Mouse (Mus musculus) forebrain, embryonic 11.5 days (tissue): ENCODE measurements around the gene Card11. TPM values are rescaled to one million over a fixed set of nuclear protein-coding genes. Genes with fewer than 3 reads are reported as not detected.

Source experiments
- ATAC-seq: fragments of 200-750 bp; cut with Nextera tagmentation; replicated peaks from 2 replicates; pipeline ENCODE4 v1.8.0; 2017; ENCODE audit warnings: moderate TSS enrichment; ENCODE audit not compliant: low FRiP score
- DNase-seq: peaks from one replicate; pipeline ENCODE4 v3.0.0-alpha.2; 2017; ENCODE audit warnings: low spot score
- H3K27ac ChIP-seq: fragments of 300-500 bp; sonication (generic); 2 replicates; pipeline ENCODE4 v1.5.1; 2014; ENCODE audit warnings: low read depth, low read length
- H3K27me3 ChIP-seq: fragments of 300-500 bp; sonication (generic); 2 replicates; pipeline ENCODE4 v1.6.1; 2014; ENCODE audit warnings: mild to moderate bottlenecking, low read length, mixed read lengths; ENCODE audit not compliant: control insufficient read depth, insufficient read depth
- H3K36me3 ChIP-seq: fragments of 300-500 bp; sonication (generic); 2 replicates; pipeline ENCODE4 v1.6.1; 2014; ENCODE audit warnings: mild to moderate bottlenecking, low read length, moderate library complexity, mixed read lengths; ENCODE audit not compliant: control insufficient read depth, insufficient read depth
- H3K4me1 ChIP-seq: fragments of 300-500 bp; sonication (generic); replicated peaks from 2 replicates; pipeline ENCODE4 v1.6.1; 2014; ENCODE audit warnings: low read length, mixed read lengths; ENCODE audit not compliant: control insufficient read depth, insufficient read depth
- H3K4me2 ChIP-seq: fragments of 300-500 bp; sonication (generic); 2 replicates; pipeline ENCODE4 v1.6.1; 2014; ENCODE audit warnings: low read depth, mild to moderate bottlenecking, low read length, moderate library complexity, mixed read lengths; ENCODE audit not compliant: severe bottlenecking
- H3K4me3 ChIP-seq: fragments of 300-500 bp; sonication (generic); 2 replicates; pipeline ENCODE4 v1.5.1; 2014; ENCODE audit warnings: low read depth, low read length
- H3K9ac ChIP-seq: fragments of 300-500 bp; sonication (generic); 2 replicates; pipeline ENCODE4 v1.6.1; 2014; ENCODE audit warnings: low read length
- H3K9me3 ChIP-seq: fragments of 300-500 bp; sonication (generic); 2 replicates; pipeline ENCODE4 v1.6.1; 2016; ENCODE audit warnings: low read length, mixed read lengths; ENCODE audit not compliant: control insufficient read depth
- WGBS: fragments of 180-500 bp; shearing (Covaris S2); extraction: QIAGEN DNeasy Blood & Tissue Kit; methylation state at CpG from one replicate; pipeline ENCODE4 v1.1.7; 2014; 5-methylcytosine and 5-hydroxymethylcytosine counted together
- polyA plus RNA-seq: library from polyadenylated mRNA; unstranded; fragments of >200 nt; fragmentation: Nextera tagmentation; extraction: Ambion mirVana; gene quantifications from 2 replicates; pipeline ENCODE4 v1.2.1, GENCODE M21; 2014

The Card11 gene
- polyA plus RNA-seq, 1 experiment from 2014 or later = not detected

DNA sequence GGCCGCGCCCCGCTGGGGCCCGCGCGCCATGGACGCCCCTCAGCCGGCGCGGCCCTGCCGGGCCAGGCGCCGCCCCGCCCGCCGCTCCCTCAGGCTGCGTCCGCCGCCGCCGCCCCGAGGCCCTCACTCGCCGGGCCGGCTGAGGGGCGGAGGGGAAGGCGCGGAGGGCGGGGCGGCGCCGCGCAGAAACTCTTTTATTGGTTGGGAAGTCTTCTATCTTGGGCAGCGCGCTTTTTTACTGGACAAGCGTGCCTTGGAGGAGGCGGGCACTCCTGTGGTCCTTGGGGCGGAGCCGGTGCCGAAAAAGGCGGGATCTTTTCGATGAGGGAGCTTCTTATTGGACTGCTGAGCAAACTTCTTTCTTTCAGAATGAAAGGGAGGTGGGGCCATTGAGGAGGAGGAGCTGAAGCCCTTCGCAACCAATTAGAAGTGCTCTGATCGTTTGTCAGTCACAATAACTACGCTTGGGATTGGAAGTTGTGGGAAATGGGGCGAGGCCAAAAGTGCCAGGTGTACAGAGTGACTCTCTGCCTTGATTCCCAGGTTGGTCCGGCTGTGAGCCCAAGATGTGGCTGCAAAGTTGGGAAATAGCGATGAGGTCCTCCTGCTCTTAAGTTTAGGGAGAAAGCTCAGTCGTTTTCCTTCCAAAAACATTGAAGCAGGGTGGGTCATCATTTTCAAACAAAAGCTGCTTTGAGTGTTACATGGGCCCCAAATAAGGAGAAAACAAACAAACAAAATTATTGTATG is 169.9 kb downstream of the Card11 start, which contains the start of gene Gna12:
TSS of gene Gna12 (minus strand) at position 118 of the 750 bp plus-strand sequence.
- DNase-seq (peak; percentile 98), ATAC-seq (peak; percentile 98)
- no peaks in the 10 kb centered on the region for H3K9me3 ChIP-seq
- no peak within 1 kb of the TSS for H3K27ac ChIP-seq
- H3K4me2 ChIP-seq = peak within 1 kb of the TSS; percentile 76
- peak within 1 kb of the TSS; percentile 76 for H3K4me3 ChIP-seq
- peaks cover 12% of the 10 kb centered on the region; the same call in 1 of the 2 replicates for H3K4me1 ChIP-seq
- peak within 1 kb of the TSS; percentile 80 for H3K9ac ChIP-seq
- 1% methylated on average over 44 of the region's 49 CpGs for WGBS
- no peaks in the 10 kb centered on the region for H3K36me3 ChIP-seq
- no peaks in the 10 kb centered on the region for H3K27me3 ChIP-seq

DNA sequence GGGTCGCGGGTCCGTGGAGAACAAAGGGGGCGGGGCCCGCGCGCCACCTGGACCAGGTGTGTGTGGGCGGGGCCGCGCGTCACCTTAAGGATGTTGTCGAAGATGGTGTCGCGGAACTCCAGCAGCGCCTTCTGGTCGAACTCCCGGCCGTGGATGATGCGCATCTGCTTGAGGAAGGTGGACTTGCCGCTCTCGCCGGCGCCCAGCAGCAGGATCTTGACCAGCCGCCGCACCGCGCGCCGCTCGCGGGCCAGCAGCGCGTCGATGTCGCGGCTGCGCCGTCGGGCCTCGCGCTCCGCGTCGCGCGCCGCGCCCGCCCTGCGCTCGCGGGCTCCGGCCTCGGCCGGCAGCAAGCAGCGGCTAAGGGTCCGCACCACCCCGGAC is 170.5 kb downstream of the Card11 start:
- ATAC-seq = no peak
- H3K9ac ChIP-seq = peak overlapping the region; percentile 80
- WGBS = 0% methylated on average over 56 of the region's 58 CpGs
- H3K27ac ChIP-seq = no peak overlapping the region
- peaks cover 12% of the 10 kb centered on the region; the same call in 1 of the 2 replicates for H3K4me1 ChIP-seq
- H3K4me2 ChIP-seq = peak overlapping the region; percentile 76
- peak overlapping the region; percentile 76 for H3K4me3 ChIP-seq
- DNase-seq = no peak
- no peaks in the 10 kb centered on the region for H3K27me3 ChIP-seq
- H3K9me3 ChIP-seq = no peaks in the 10 kb centered on the region
- no peaks in the 10 kb centered on the region for H3K36me3 ChIP-seq

DNA sequence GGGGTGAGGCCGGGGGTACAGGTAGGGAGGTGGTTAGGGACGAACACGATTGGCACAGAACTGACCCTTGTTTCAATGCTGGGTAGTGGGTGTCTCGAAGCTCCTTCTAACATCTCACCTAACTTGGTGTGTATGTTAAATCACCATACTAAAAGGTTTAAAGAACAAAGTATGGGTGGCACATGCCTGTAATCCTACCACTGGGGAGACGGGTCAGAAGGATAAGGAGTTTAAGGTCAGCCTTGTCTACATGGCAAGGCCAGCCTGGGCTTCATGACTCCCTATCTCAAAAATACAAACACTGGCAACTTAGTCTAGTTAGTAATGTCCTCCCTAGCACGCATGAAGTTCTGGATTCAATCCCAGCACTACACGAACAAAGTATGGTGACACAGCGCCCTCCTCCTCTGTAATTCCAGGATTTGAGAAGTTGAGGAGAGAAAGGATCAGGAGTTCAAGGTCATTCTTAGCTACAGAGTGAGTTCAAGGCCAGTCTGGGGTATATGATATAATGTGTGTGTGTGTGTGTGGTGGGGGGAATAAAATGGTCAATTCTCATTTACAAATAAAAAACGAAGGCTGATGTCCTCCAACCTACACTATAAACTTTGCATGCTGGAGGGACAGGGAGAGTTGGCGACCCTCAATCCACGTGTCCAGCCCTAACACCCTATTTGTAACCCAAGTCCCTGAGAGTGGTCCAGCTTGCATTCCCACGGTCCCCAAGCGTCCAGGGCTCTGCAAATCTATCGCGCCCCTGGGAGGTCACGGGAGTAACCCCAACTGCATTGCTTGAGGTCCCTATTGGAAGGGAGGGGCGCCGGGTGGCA is 171.1 kb downstream of the Card11 start:
- 0 out of 2 replicates have a peak, but pooled peaks have one; percentile 2 for ATAC-seq
- Histone ChIP-seq H3K9ac (peak overlapping the region; percentile 80), H3K4me1 (peaks cover 12% of the 10 kb centered on the region; the same call in 1 of the 2 replicates), H3K9me3 (no peaks in the 10 kb centered on the region), H3K4me3 (peak overlapping the region; percentile 76), H3K27ac (no peak overlapping the region), H3K27me3 (no peaks in the 10 kb centered on the region), H3K4me2 (peak overlapping the region; percentile 76), H3K36me3 (no peaks in the 10 kb centered on the region)
- DNase-seq = no peak
- 38% methylated on average over 18 of the region's 18 CpGs for WGBS

DNA sequence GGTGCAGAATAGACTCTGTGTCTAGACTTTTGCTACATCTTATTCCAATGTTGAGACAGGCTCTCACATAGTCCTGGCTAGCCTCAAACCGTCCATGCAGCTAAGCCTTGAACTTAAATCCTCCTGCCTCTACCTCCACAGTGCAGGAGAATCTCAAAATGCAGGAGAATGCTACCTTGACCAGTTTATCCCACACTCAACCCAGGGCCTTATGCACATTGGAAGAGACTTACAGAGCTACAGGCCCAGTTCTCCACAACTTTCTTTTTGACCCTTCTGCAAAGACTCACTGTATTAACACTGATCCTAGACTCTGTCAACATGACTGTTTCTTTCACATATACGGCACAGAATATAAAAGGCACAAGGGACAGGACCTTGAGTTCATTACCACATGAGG is 172.0 kb downstream of the Card11 start:
- 73% methylated on average over 2 of the region's 2 CpGs for whole genome bisulfite sequencing
- ATAC-seq (no peak), DNase-seq (no peak)
- no peak overlapping the region for H3K27ac ChIP-seq
- no peaks in the 10 kb centered on the region for H3K27me3 ChIP-seq
- no peak overlapping the region for H3K9ac ChIP-seq
- peaks cover 12% of the 10 kb centered on the region; the same call in 1 of the 2 replicates for H3K4me1 ChIP-seq
- no peak overlapping the region for H3K4me3 ChIP-seq
- H3K4me2 ChIP-seq = peak overlapping the region; percentile 6; the same call in 1 of the 2 replicates
- H3K9me3 ChIP-seq = no peaks in the 10 kb centered on the region
- no peaks in the 10 kb centered on the region for H3K36me3 ChIP-seq

DNA sequence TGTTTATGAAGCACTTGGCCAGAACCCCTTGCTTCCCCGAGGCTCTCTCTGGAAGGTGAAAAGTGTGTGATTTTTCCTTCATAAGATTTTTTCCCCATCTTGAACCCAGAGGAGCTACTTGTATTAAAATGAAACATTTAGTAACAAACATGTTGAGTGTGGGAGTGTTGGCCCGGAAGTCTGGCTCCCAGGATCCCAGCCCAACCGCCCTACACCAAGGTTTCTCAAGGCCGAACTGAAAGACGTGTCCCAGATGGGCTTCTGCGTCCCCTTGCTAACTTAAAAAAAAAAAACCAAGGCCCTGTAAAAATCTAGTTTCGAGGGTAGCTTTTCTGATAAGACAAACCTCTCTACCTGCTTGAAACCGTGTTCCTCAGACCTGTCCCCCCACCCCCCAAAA is 172.5 kb downstream of the Card11 start:
- Histone ChIP-seq H3K4me2 (no peak overlapping the region), H3K36me3 (no peaks in the 10 kb centered on the region), H3K27ac (no peak overlapping the region), H3K27me3 (no peaks in the 10 kb centered on the region), H3K9me3 (no peaks in the 10 kb centered on the region), H3K9ac (no peak overlapping the region), H3K4me3 (no peak overlapping the region), H3K4me1 (peaks cover 12% of the 10 kb centered on the region; the same call in 1 of the 2 replicates)
- 85% methylated on average over 8 of the region's 8 CpGs for WGBS
- DNase-seq (no peak), ATAC-seq (no peak)

DNA sequence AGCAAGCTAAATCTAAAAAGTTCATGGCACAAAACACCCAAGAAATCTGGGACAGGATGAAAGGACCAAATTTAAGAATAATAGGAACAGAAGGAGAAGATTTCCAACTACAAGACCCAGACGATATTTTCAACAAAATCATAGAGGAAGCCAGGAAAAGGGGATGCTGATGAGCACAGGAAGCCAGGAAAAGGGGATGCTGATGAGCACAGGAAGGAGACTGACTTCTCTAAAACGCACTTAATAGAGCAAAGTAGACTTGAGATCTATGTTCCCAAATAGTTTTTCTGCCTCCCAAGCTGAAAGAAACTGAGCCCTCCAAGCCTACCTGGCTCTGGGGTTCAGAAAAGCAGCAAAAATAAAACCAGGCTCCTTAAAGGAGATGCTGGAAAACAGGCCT is 173.0 kb downstream of the Card11 start:
- no peak overlapping the region for H3K4me3 ChIP-seq
- no peak overlapping the region for H3K27ac ChIP-seq
- H3K9me3 ChIP-seq = no peaks in the 10 kb centered on the region
- no peak overlapping the region for H3K9ac ChIP-seq
- ATAC-seq = no peak
- no peaks in the 10 kb centered on the region for H3K36me3 ChIP-seq
- WGBS = 68% methylated on average over 2 of the region's 2 CpGs
- H3K27me3 ChIP-seq = no peaks in the 10 kb centered on the region
- DNase-seq = no peak
- H3K4me2 ChIP-seq = no peak overlapping the region
- peaks cover 12% of the 10 kb centered on the region; the same call in 1 of the 2 replicates for H3K4me1 ChIP-seq

DNA sequence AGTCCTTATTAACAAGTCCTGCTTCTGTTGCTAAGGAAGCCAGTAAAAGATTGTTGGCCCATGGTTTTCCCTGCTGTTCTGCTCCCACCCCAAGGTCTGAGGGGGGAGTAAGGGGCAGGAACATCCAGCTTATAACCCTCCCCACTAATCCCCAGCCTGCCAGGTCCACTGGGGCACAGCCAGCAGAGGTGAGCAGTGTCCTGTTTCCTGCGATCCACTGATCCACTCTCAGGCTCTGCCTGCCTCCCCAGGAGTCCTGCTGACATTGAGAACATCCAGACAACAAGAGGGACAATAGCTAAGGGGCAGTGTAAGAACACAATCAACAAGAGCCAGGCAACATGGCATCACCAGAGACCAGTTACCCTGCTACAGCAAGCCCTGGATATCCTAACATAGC is 173.6 kb downstream of the Card11 start:
- 33% methylated on average over 1 of the region's 1 CpGs for WGBS
- Histone ChIP-seq H3K9me3 (no peaks in the 10 kb centered on the region), H3K4me2 (no peak overlapping the region), H3K36me3 (no peaks in the 10 kb centered on the region), H3K4me1 (peaks cover 12% of the 10 kb centered on the region; the same call in 1 of the 2 replicates), H3K27ac (no peak overlapping the region), H3K4me3 (no peak overlapping the region), H3K27me3 (no peaks in the 10 kb centered on the region), H3K9ac (no peak overlapping the region)
- ATAC-seq (no peak), DNase-seq (no peak)

DNA sequence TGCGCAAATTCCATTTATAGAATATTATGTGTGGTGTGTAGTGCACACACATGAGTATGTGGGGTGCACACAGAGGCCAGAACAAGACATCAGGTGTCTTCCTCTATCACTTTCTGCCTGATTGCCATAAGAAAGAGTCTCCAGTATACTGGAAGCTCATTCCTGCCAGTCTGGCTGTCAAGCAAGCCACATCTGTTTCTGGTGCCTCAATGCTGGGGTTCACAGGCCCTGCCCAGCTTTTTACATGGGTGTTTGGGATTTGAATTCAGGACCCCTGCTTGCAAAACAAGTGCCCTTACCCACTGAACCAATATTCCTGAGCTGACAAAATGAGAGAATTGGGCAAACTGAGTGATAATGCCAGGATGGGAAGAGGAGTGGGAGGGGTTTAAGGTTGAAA is 174.3 kb downstream of the Card11 start:
- no peak overlapping the region for H3K4me3 ChIP-seq
- no peak for ATAC-seq
- H3K9ac ChIP-seq = no peak overlapping the region
- 94% methylated on average over 1 of the region's 1 CpGs for WGBS
- H3K36me3 ChIP-seq = no peaks in the 10 kb centered on the region
- H3K4me1 ChIP-seq = peaks cover 12% of the 10 kb centered on the region; the same call in 1 of the 2 replicates
- H3K27me3 ChIP-seq = no peaks in the 10 kb centered on the region
- H3K27ac ChIP-seq = no peak overlapping the region
- DNase-seq = no peak
- H3K4me2 ChIP-seq = no peak overlapping the region
- H3K9me3 ChIP-seq = no peaks in the 10 kb centered on the region
